Mouse (Mus musculus) midbrain, embryonic 16.5 days (tissue): ENCODE measurements at regions not wholly inside any gene's neighbourhood (a gene's known extent, or its start where the extent isn't known, plus 50 kb on each side); places are given as distances from the start of the nearest gene placed in this dataset.

Source experiments
- ATAC-seq: fragments of 200-750 bp; cut with Nextera tagmentation; 2 replicates; pipeline ENCODE4 v1.8.0; 2017; ENCODE audit warnings: moderate TSS enrichment
- H3K27ac ChIP-seq: fragments of 300-500 bp; sonication (generic); 2 replicates; pipeline ENCODE4 v1.5.1; 2014; ENCODE audit warnings: mild to moderate bottlenecking, low read length, mixed read lengths
- H3K27me3 ChIP-seq: fragments of 300-500 bp; sonication (generic); 2 replicates; pipeline ENCODE4 v1.6.1; 2014; ENCODE audit warnings: low read depth, low read length, mixed read lengths; ENCODE audit not compliant: control insufficient read depth, insufficient read depth
- H3K36me3 ChIP-seq: fragments of 300-500 bp; sonication (generic); 2 replicates; pipeline ENCODE4 v1.6.1; 2014; ENCODE audit warnings: mild to moderate bottlenecking, low read length, moderate library complexity, mixed read lengths; ENCODE audit not compliant: control insufficient read depth, insufficient read depth
- H3K4me1 ChIP-seq: fragments of 300-500 bp; sonication (generic); 2 replicates; pipeline ENCODE4 v1.6.1; 2014; ENCODE audit warnings: mild to moderate bottlenecking, low read length, mixed read lengths; ENCODE audit not compliant: control insufficient read depth, insufficient read depth
- H3K4me2 ChIP-seq: fragments of 300-500 bp; sonication (generic); 2 replicates; pipeline ENCODE4 v1.6.1; 2014; ENCODE audit warnings: mild to moderate bottlenecking, low read length, mixed read lengths
- H3K4me3 ChIP-seq: fragments of 300-500 bp; sonication (generic); 2 replicates; pipeline ENCODE4 v1.5.1; 2014; ENCODE audit warnings: low read depth, mild to moderate bottlenecking, low read length, moderate library complexity, mixed read lengths
- H3K9ac ChIP-seq: fragments of 300-500 bp; sonication (generic); 2 replicates; pipeline ENCODE4 v1.6.1; 2014; ENCODE audit warnings: low read depth, low read length, mixed read lengths
- H3K9me3 ChIP-seq: fragments of 300-500 bp; sonication (generic); replicated peaks from 2 replicates; pipeline ENCODE4 v1.6.1; 2014; ENCODE audit warnings: mild to moderate bottlenecking, low read length, mixed read lengths; ENCODE audit not compliant: control insufficient read depth, poor library complexity, severe bottlenecking
- WGBS: fragments of 180-500 bp; shearing (Covaris S2); extraction: QIAGEN DNeasy Blood & Tissue Kit; methylation state at CpG from one replicate; pipeline ENCODE4 v1.1.7; 2014; 5-methylcytosine and 5-hydroxymethylcytosine counted together

DNA sequence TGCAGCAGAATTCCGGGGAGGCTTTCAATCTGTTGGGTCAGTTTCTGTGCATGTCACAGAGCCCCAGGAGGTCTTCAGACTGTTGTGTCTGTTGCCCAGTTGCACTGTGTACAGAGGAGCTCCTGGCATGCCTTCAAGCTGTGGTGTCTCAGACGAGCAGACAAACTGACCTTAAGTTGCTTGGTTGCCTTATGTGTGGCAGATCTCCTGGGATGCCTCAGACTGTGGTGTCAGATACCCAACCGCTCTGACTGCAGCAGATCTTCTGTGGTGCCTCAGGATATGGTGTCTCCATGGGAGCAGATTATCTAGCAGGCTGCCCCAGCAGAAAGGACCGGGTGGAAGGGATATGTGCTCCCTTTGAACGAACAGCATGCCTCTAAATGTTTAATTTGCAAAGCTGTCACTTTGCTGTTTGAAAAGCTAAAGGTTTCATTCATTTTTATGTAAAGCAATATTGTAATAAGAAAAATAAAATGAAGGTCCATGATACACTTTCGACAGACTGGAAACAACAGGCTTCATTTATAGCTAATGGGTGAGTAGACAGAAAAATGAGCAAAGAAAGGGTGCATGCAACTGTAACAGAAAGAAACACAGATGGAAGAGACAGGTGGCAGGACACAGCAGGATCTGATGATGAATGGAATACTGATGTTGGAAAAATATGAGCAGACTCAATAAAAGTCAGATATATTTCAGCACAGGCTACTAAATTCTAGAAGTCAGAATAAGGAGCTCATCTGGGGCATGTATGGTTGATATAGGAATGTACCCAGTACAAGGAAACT lies 1060.0 kb downstream of the Serpinb8 start:
- H3K27ac ChIP-seq, result no peak overlapping the region
- WGBS, result 41% methylated on average over 6 of the region's 6 CpGs
- H3K9ac ChIP-seq, result no peak overlapping the region
- H3K4me3 ChIP-seq, result no peak overlapping the region
- no peaks in the 10 kb centered on the region for H3K9me3 ChIP-seq
- 0 out of 2 replicates have a peak, but pooled peaks have one; percentile 48 for ATAC-seq
- H3K27me3 ChIP-seq, result no peaks in the 10 kb centered on the region
- H3K36me3 ChIP-seq, result no peaks in the 10 kb centered on the region
- no peak overlapping the region for H3K4me2 ChIP-seq
- no peaks in the 10 kb centered on the region for H3K4me1 ChIP-seq

DNA sequence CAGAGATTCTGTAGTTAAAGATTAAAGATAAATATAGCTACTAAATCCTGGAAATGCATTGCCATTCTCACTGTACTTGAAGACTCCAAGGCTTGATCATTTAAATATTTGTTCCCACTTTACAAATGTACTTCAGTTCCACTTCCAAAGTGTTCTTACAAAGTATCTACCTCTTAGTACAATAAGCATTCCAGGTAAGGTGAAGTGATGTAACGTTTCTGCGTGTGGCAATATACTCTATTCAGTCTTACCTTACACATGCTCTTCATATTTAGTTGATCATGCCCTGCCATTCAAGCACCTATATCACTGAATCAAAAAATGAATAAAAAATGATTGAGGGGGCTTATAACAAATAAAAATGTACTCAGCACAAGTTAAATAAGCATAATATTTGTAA lies 1081.2 kb downstream of the Serpinb8 start:
- H3K36me3 ChIP-seq, result no peaks in the 10 kb centered on the region
- no peak overlapping the region for H3K27ac ChIP-seq
- no peak overlapping the region for H3K4me3 ChIP-seq
- H3K27me3 ChIP-seq, result no peaks in the 10 kb centered on the region
- H3K9me3 ChIP-seq, result no peaks in the 10 kb centered on the region
- H3K9ac ChIP-seq, result no peak overlapping the region
- ATAC-seq, result no peak
- WGBS, result 98% methylated on average over 2 of the region's 2 CpGs
- no peak overlapping the region for H3K4me2 ChIP-seq
- H3K4me1 ChIP-seq, result no peaks in the 10 kb centered on the region
